Mouse (Mus musculus) brain, adult 2 months (tissue): ENCODE measurements at regions not wholly inside any gene's neighbourhood (a gene's known extent, or its start where the extent isn't known, plus 50 kb on each side); places are given as distances from the start of the nearest gene placed in this dataset.
"Not testable (repeated sequence)": the region's sequence is repeated elsewhere in the genome, so short reads cannot be mapped to it uniquely, and the experiment has no call there.

Experiments
- DNase-seq: peaks from one replicate; pipeline ENCODE4 v3.0.0; 2011; ENCODE audit warnings: low read depth, low spot score

- DNase-seq, result no peak
Observed at GRCm38 (mm10) chr3:18738946-18739345, 790.7 kb downstream of the Cypt12 start.

DNA sequence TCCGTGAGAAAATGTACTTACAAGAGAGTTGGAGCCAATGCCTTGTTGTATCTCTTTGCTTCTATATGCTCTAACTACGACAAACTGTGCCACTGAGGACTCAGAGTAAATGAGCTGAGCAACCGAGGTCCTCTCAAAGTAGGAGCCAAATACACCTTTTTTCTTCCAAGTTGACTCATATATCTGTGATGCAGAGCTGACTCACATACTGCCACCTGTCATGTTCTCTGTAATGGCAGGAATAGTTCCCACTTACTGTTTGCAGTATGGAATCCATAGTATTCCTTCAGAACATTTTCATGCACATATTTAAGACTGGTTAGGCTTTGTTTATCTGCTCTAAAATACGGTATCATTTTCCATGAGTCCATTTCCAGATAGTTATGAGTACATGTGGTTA lies 792.1 kb downstream of the Cypt12 start:
- peak; percentile 61 for DNase-seq

DNA sequence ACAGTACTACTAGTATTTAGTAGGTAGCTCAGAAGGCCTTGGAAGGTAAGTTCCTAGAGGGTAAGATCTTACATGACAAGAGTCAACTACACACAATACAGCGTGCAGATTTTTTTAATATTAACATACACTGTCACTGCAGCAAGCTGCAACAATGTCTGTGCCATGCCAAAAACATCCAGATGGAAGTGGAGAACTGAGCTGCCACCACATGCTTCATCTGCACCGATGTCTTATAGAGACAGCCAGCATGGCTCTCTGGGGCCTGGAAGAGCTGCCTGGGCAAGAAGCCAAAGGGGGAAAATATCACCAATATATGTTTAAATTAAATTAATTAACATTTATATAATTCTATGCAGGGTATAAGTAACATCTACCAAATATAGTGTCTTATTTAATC lies 795.3 kb downstream of the Cypt12 start:
- DNase-seq, result no peak

- peak; percentile 20 for DNase-seq
Observed at GRCm38 (mm10) chr3:18744216-18744615, 796.0 kb downstream of the Cypt12 start.

DNA sequence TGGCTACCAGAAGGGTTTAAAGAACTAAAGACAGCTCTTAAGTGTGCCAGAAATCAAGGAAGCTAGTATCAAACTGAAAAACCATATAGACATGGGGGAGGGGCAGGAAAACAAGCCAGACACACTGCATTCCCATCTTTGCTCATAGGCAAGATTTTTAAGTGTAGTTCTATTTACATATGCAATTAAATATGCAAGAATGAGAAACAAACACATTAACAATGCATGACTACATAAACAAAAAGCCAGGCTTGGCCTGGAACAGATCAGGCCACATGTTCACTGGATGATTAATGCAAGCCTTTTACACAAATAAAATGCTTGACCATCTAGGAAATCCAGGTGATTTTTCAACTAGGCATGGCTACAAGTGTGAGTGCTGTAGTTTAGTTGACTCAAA lies 798.0 kb downstream of the Cypt12 start:
- no peak for DNase-seq

- no peak for DNase-seq
Observed at GRCm38 (mm10) chr3:18746898-18747297, 798.7 kb downstream of the Cypt12 start.

GRCm38 (mm10) chr3:18751660-18752259 lies 803.5 kb downstream of the Cypt12 start:
- DNase-seq, result no peak

- DNase-seq, result peak; percentile 60
Observed at GRCm38 (mm10) chr3:18764301-18765078, 816.3 kb downstream of the Cypt12 start.

GRCm38 (mm10) chr3:18778481-18778880 lies 830.3 kb downstream of the Cypt12 start:
- no peak for DNase-seq

DNA sequence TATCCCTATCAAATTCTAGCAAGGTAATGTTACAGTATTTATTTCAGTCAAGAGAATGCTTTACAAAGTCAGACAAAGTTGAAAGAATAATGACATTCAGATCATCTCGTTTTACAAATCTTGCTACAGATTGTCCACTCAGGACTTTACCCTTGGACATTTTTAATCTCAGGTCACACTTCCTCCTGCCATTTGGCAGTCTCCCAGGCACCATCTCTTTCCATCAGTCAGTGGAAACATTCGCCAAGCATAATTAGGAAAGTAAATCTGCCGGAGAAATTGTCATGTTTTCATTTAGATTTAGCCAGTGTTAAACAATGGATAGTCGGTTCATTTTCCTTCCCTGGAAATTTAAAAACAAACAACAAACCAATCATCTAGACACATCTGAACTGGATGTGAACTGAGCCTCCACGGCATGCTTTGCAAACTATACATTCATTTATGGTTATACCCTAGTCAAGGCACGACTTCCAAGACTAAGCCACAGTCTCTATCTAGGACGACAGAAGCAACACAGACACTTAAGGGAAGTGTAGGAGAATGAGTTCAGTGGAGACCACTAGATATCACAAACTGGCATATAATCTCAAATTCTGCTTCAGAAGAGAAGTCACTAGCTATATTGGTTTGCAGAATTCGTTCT lies 839.4 kb downstream of the Cypt12 start:
- DNase-seq, result peak; percentile 25

DNA sequence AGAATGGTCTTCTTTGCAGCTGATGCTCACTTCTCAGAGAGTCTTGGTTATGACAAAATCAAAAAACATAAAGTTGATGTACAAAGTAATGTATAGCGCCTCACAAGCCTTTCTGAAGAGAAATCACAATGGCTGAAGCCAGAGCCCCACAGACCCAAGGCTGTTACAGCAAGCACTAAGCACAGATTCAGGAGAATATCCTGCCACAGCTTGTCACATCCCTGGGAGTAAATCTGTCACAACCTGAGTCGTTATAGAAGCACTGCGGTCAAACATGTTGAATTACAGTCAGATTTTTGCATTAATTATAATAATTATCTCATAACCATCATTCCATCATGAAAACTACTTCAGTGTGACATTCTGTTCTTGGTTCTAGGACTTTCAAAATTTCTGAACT lies 825.7 kb downstream of the 1700064H15Rik start:
- DNase-seq, result no peak

GRCm38 (mm10) chr3:18828788-18829320 lies 799.6 kb downstream of the 1700064H15Rik start:
- DNase-seq, result not testable (repeated sequence)

DNA sequence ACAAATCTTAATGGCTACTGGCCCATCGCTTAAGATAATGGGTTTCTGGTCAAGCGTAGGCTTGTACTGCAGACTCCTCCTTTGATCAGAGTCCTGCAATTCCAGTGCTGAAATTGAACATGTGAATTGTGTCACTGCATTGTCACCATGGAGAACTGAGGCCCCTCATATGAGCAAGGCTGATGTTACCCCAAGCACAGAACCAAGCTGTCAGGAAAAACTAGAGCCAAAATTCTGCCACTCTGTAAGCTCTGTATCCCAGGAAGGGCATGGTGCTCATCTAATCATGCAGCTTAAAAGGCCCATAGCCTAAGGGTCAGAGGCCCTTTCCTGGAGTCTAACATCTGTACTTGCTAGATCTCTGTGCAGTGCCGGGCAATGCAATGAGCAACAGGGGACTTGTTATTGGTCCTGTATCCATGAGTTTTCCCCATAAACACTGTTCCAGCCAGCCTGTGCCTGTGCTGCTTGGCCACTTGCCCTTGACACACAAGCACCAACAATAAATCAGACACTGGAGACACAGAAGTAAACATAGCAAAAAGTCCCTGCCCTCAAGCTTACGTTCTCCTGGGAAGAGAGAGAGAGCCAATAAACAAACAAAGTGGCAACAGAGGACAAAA lies 760.2 kb downstream of the 1700064H15Rik start:
- no peak for DNase-seq

DNA sequence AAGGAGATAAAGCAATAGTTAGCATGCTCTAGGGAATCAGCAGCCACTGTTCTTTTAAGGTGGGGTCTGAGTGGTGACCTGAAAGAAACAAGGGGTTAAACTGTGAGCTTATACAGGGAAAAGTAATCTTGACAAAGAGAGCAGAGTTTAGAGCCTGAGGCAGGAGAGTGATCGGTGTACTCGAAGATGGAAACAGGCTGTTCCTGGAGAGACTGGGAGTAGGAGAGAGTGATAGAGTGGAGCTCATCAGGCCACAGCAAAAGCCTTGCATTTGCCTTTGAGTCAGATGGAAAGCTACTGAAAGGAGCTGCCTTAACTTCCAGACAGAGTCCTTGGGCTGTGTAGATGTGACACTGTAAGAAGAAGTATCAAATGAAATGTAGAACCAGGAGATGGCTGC lies 759.7 kb downstream of the 1700064H15Rik start:
- no peak for DNase-seq

DNA sequence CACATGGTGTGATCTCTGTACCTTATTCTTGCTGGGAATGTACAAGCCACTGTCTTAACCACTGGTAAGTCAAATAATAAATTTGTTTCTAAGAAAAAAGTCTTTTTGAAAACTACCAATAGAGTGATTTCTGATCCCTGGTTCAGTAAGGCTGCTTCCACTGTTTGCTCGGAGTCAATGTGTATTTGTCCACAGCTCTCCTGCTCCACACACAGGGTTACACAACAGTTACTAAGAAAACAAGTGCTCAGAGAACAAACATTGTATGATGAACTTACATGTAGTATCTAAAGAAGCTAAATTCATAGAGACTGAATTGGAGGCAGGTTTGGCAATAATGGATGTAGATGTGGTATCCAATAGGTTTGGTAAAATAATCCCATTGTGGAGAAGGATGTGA lies 751.4 kb downstream of the 1700064H15Rik start:
- no peak for DNase-seq

- DNase-seq, result no peak
Observed at GRCm38 (mm10) chr3:18877572-18877971, 750.9 kb downstream of the 1700064H15Rik start.

GRCm38 (mm10) chr3:18881186-18881585 lies 747.3 kb downstream of the 1700064H15Rik start:
- no peak for DNase-seq

DNA sequence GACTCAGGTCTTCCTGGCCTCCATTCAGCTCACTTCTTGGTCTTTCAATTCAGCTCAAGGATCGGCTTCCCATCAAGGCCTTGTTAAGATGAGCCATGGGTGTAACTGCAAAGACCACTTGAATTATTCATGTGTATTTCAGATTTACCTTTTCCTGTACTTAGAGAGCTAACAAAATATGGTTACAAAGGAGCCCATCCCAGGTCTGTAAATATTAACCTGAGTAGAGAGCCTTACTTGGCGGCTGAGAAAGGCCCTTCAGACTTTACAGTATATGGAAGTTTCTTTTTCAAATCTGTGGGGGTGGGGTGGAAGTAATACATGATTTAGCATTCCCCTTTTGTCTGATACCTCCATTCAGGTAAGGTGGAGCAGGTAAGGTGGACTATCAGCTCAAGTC lies 735.7 kb downstream of the 1700064H15Rik start:
- no peak for DNase-seq

DNA sequence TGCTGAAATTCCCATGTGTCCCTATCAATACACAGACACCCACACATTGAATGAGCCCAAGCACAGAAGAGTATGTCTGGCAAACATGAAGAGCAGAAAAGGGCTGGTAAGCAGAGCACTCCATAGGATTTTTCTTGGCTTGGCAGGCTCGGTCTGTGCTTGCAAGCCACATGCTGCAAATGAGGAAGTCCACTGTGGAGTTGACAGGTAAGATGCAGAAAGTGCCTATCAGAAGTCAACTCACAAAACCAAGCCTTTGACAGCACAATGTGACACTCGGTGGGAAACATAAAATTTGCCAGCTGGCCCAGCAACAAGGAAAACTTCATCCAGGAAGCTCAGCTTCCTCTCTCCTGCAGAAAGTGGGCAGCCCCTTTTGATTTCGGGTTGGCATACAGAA lies 722.7 kb downstream of the 1700064H15Rik start:
- DNase-seq, result peak; percentile 26

GRCm38 (mm10) chr3:18906210-18906609 lies 722.3 kb downstream of the 1700064H15Rik start:
- DNase-seq, result peak; percentile 21

DNA sequence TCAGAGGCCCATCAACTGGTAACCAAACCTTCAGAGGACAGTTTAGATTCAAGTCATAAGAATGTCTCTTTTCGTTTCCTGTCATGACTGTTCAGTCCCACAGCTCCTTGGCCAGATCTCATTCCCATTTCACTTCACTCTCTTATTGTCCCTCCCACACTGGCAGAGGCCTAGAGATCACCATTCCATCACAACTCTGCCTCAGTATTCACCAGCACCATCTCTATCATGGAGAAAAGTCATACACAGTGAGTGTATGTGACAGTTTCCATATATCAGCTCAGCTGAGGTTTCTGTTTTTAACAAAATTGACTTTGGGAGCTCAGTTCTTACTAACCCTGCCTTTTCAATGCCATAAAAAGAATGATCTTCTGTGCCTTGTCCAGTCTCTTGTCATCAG lies 719.7 kb downstream of the 1700064H15Rik start:
- DNase-seq, result no peak
